Mouse (Mus musculus) layer of hippocampus, adult 2 months (tissue): ENCODE data around the gene Srp9. TPM values are rescaled to one million over a fixed set of nuclear protein-coding genes. Genes with fewer than 3 reads are reported as not detected.

ENCODE experiments used
- DNase-seq, 2 experiments: peaks; one replicate each; pipeline ENCODE4 v3.0.0; 2022; ENCODE audit warnings: low spot score in 2 of 2
- H3K27ac ChIP-seq: fragments of 200-600 bp; 2 replicates; pipeline ENCODE4 v1.8.1; 2022
- H3K4me3 ChIP-seq: fragments of 200-600 bp; 2 replicates; pipeline ENCODE4 v1.8.1; 2022; ENCODE audit warnings: mild to moderate bottlenecking
- CTCF ChIP-seq: fragments of 200-600 bp; conservative IDR thresholded peaks from 2 replicates; pipeline ENCODE4 v1.8.1; 2022; ENCODE audit warnings: antibody characterized with exemption, mild to moderate bottlenecking, moderate library complexity
- total RNA-seq, 2 experiments: library from RNA; stranded (reverse); gene quantifications; 2 replicates each; pipeline ENCODE4 v1.2.3; 2021

Gene Srp9
- total RNA-seq, 2 experiments from 2014 or later = 62.7 to 67.2 TPM

DNA sequence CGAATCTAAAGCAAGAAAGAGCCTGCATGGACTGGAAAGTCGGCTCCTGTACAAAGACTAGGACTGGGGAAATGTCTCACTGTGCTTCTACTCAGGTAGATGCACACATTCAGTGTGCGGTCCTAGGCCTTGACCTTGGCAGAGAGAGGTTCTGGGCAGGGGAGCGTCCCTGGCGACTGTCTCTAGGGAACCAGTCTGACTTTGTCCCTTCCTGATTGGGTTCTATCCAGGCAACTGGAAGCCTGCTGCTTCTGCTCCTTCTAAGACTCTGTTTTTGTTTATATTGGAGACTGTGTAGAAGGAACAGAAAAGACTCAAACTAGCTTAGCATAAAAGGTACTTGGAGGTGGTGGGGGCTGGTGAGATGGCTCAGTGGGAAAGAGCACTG is 32.1 kb upstream of the Srp9 start:
- no peak overlapping the region for H3K27ac ChIP-seq
- no peak for DNase-seq
- no peak for TF ChIP-seq CTCF
- no peak overlapping the region for H3K4me3 ChIP-seq

DNA sequence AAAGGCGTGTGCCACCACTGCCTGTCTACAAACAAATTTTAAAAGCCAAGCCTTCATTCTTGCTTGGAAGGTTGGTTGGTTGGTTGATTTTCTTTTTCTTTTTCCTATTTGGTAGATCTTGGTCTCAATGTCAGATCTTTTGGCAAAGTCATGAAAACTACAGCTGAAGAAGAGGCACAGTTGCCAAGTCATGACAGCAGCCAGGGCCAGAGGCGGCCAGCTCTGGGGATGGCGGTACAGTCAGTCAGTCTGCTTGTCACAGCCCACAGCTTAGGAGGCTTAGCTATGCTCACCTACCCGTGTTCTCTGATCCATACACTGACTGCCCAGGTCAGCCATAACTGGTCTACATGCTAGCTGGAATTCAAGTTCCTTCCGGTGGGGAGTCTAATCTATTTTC is 31.1 kb upstream of the Srp9 start:
- no peak for DNase-seq
- no peak for TF ChIP-seq CTCF
- no peak overlapping the region for H3K27ac ChIP-seq
- H3K4me3 ChIP-seq = no peak overlapping the region

DNA sequence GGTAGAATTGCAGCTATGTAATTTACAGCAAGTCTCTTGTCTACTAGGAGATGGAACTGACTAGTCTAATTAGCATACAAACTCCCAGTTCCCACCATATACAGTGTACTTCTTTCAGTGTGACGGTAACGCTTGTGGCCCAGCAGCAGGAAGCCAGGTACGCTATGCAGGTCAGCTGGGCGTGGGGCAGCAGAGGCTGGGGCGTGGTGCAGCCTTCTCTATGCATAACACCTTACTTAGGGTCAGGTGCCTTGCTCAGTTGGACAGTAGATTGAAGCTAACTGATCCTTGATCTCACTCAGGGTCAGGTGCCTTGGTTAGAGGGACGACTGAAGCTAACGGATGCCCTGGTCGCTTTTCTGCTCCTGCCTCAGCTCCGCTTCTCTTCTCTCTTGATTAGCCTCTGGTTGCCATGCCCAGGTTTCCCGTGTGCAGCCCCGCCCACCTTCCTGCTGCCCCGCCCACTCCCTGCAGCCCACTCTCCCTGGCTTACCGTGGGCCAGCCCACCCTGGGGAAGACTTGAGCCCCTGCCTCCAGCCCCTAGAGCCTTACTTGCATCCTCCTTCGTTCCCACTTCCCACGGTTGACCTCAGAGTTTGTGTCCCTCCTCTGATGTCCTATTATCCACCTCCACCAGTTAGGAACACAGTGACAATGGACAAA is 29.9 kb upstream of the Srp9 start:
- H3K4me3 ChIP-seq = no peak overlapping the region
- no peak for DNase-seq
- TF ChIP-seq CTCF = no peak
- no peak overlapping the region for H3K27ac ChIP-seq

DNA sequence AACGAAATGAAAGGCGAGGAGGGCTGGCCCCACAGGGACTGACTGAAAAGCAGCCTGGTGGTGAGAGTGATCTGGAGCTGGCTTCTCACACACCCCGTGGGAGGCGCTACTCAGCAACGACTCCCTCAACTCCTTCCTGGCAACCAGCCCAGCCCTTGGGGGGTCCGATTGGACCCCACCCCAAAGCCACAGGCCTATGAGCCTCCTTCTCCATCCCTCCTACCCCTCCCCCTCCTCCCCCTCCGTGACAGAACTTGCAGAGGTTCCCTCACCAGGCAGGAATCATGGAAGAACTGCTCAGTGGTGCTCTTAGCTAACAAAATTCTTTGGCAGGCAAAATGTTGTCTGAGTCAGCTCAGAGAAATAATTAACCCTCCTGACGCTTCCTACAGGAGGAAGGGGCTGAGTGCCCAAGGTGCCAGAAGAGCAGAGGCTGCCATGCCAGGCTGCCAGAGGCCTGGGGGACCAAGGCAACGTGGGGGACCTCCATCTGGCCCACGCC is 29.2 kb upstream of the Srp9 start:
- H3K4me3 ChIP-seq = no peak overlapping the region; the same call in 1 of the 2 replicates
- peak; percentile 48 for TF ChIP-seq CTCF
- peak overlapping the region; percentile 32; the same call in 1 of the 2 replicates for H3K27ac ChIP-seq
- no peak for DNase-seq

DNA sequence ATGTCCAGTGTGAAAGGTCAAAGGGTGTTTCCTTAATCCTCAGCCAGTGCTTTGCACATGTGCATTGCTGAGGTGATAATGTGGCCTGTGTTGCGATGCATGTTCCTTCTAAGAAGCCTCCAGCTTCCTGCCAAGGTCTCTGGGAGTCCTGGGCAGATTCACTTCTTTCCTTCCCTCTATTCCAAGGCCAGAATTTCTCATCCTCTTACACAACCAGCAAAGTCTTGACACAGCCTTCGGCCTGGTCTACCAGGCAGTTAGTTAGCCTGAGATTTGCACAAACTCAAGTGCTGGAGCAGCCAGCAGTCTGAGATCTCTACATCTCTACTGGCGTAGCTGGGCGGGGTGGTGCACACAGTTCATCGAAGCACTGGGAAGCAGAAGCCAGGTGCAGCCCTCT is 27.8 kb upstream of the Srp9 start:
- no peak overlapping the region for H3K27ac ChIP-seq
- DNase-seq = no peak
- H3K4me3 ChIP-seq = no peak overlapping the region
- TF ChIP-seq CTCF = no peak

DNA sequence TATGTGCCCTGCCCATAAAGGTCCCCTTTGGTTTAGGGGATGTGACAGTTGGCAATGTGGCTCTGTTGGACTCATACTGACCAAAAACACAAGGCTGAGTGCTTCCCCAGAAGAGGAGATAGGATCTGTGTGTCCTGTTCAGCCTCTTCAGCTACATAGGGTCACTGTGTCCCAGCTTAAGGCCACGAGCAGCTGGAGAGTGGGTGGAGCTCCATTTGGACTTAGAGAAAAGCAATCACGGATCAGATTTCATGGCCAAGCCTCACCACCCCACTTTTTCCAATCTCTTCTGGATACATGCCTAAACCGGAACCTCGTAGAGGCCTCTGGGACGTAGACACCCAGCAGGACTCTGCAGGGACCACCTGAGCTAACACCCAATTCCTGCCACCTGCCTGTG is 25.5 kb upstream of the Srp9 start:
- no peak for TF ChIP-seq CTCF
- Histone ChIP-seq H3K4me3 (no peak overlapping the region), H3K27ac (no peak overlapping the region)
- DNase-seq = no peak

DNA sequence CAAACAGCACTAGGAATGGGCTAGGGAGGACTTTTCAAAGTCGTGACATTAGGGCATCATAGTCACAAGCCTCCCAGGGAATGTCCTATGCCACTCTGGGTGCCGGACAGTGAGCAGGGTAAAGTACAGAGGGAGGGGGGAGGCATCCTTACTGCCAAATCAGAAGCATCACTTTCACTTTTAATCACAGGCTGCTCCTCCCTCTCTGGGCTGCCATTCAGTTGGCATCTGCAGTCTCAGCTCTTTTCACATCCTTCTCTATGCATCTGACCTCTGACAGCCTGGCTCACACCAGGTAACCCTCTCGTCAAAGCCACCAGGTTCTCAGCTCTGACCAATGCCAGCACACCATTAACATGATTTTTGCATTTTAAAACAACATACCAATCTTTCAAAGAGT is 24.1 kb upstream of the Srp9 start:
- H3K4me3 ChIP-seq = no peak overlapping the region
- H3K27ac ChIP-seq = no peak overlapping the region
- DNase-seq = no peak
- no peak for TF ChIP-seq CTCF

DNA sequence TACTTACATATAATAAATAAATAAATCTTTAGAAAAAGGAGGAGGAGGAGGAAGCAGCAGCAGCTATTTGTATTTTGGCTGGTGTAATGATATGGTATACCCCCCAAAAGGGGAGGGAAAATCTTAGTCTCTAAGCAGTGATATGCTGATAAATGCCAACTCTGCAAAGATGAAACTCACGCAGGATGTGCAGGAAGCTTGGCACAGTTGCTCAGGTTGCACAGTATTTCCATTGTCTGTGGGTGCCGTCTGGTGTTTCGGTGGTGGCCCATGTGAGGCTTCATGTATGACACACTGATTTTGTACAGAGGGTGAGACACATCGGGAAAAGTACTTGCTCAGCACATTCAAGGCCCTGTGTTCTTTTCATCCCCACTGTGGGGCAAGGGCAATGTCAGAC is 23.1 kb upstream of the Srp9 start:
- DNase-seq = no peak
- TF ChIP-seq CTCF = no peak; the same call in 1 of the 2 replicates
- Histone ChIP-seq H3K27ac (no peak overlapping the region), H3K4me3 (no peak overlapping the region)

DNA sequence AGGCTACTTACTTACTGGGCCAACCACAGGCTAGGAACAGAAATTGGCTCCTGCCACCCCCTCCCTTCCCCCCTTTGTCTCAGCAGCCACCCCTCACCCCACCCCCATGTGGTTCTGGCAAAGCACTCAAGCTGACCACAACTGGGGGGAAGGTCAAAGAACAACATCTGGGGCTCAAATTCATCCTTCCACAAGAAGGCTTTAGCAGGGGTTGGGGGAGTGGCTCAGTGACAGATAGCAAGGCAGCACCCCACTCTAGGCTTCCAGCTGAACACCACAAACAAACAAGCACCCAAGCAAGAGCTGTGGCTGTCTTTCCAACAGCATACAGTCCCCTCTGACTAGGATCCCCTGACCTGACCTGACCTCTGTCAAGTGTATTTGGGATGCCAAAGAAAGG is 21.8 kb upstream of the Srp9 start:
- H3K4me3 ChIP-seq = no peak overlapping the region
- no peak for TF ChIP-seq CTCF
- DNase-seq = no peak
- no peak overlapping the region for H3K27ac ChIP-seq

DNA sequence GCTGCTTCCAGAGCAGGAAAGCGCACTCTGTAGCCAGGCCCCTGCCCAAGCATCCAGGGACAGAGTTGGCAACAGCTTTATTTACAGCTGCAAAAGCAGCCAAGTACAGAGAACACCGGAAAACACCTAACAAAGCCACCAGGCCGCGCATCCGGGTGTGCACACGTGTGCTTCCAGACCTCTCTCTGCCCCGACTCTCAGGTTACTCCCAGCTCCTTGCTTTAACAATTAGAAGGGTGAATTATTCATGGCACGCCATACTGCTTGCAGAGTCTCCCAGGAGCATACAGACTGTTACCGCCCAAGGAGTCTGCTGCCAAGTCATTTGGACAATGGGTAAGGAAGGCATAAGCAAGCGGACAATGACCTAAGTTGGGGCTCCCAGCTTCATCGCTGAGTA is 21.1 kb upstream of the Srp9 start:
- H3K27ac ChIP-seq = no peak overlapping the region
- TF ChIP-seq CTCF = no peak
- no peak for DNase-seq
- no peak overlapping the region for H3K4me3 ChIP-seq

DNA sequence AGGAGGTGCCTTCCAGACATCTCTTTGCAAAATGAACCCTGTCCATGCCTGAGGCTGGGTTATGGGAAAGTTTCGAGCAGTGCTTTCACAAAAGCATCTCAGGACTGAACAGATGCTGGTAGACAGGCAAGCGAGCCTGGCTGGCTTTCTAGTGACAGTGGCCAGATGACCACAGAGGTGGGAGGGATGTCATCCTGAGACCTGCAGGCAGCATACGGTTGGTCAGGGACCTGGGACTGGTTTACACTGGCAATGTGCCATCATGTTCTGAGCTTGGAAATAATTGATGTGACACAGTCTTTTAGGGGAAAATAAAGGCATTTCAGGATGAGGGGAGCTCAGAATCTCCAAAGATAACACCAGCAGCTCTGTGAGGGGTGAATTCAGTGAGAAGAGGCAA is 19.5 kb upstream of the Srp9 start:
- no peak for DNase-seq
- Histone ChIP-seq H3K4me3 (no peak overlapping the region), H3K27ac (no peak overlapping the region)
- no peak for TF ChIP-seq CTCF

DNA sequence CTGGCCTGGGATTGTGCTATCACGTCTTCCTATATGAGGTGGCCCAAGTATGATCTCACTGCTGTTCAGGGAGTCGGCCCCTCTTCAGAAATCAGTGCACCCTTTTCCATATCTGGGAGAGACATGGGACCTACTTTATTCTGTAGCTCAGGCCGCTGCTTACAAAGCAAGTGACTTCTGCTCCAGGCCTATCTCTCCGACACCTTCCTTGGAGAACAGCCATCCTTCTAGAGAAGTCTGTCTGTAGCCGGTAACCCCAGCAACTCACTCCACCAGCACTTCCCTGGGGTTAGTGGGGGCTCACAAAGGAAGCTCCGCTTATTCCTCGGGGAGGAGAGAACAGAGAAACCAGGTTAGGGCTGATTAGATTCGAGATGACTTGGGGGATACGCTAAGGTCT is 17.3 kb upstream of the Srp9 start:
- no peak for DNase-seq
- no peak overlapping the region for H3K4me3 ChIP-seq
- TF ChIP-seq CTCF = no peak
- H3K27ac ChIP-seq = no peak overlapping the region

DNA sequence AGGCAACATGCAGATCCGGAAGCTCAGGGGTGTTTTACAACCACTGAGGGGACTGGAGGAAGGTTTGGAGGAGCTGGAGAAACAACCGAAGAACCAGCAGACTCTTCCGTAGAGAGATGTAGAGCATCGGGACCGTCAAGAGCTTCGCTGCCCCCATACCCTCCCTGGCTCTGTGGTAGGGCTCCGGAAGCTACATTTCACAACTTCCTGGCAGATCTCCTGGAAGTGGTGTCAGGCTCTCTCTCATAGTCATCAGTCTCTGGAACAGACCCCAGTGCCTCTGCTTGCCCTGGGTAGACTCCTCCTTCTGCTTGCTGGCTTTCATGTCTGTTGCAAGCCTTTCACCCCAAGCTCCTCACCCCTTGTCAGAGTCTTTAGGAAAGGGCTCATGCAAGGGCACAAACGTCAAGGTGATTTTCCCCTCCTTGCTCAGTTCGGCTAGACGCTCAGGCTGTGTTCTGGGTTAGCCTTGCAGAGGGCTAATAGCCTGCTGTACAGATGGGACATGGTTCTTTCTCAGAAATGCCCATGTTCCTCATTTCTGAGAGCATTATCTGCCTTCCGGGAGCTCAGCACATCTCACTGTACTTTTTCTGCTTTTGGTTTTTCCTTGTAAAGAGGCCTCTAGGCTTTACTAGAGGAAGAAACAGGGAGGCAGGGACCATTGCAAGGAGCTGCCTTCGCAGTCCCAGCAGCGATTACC is 16.0 kb upstream of the Srp9 start:
- no peak for TF ChIP-seq CTCF
- Histone ChIP-seq H3K4me3 (no peak overlapping the region), H3K27ac (no peak overlapping the region)
- no peak for DNase-seq

DNA sequence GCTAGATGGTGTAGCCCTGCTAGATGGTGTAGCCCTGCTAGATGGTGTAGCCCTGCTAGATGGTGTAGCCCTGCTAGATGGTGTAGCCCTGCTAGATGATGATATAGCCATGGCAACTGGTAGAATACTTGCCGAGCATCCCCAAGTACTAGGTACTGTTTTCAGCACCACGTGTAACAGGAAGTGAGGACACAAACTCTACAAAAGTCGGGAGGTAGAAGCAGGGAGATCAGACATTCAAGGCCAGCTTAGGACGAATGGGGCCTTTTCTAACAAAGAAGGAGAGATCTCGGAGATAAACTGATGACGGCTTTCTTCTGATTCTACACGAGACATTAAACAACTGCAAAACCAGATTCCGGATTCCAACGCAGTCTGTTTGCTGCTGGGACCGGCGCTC is 14.4 kb upstream of the Srp9 start:
- no peak overlapping the region for H3K27ac ChIP-seq
- DNase-seq = no peak
- no peak overlapping the region for H3K4me3 ChIP-seq
- TF ChIP-seq CTCF = no peak
